Mouse (Mus musculus): ENCODE data around the gene Abhd13. TPM values are rescaled to one million over a fixed set of nuclear protein-coding genes. Genes with fewer than 3 reads are reported as not detected.
A peak's percentile ranks its signal among the peaks of the same experiment; 100 is the strongest.

The Abhd13 gene
- polyA plus RNA-seq, 1 experiment from 2014 or later: 13.8 TPM

GRCm38 (mm10) chr8:9977016-9977415, 491 bp upstream of the Abhd13 start:
- Histone ChIP-seq H3K36me3 (peaks cover 16% of the 10 kb centered on the region), H3K4me1 (replicated peaks) (peaks cover 43% of the 10 kb centered on the region), H3K9ac (replicated peaks) (no peak overlapping the region), H3K27ac (no peak overlapping the region; the same call in 1 of the 2 replicates), H3K4me2 (replicated peaks) (peak overlapping the region; percentile 74), H3K27me3 (no peaks in the 10 kb centered on the region), H3K4me3 (replicated peaks) (peak overlapping the region; percentile 93), H3K9me3 (no peaks in the 10 kb centered on the region)
- ATAC-seq: peak; percentile 7; the same call in 1 of the 2 replicates
- WGBS: 54% methylated on average over 15 of the region's 15 CpGs

GRCm38 (mm10) chr8:9978475-9979230, 1.1 kb downstream of the Abhd13 start:
- ATAC-seq: no peak
- Histone ChIP-seq H3K9me3 (no peaks in the 10 kb centered on the region), H3K36me3 (peaks cover 4% of the 10 kb centered on the region; the same call in 1 of the 2 replicates), H3K27ac (no peak overlapping the region), H3K4me3 (replicated peaks) (peak overlapping the region; percentile 93), H3K4me1 (replicated peaks) (peaks cover 43% of the 10 kb centered on the region), H3K4me2 (replicated peaks) (peak overlapping the region; percentile 74), H3K9ac (replicated peaks) (peak overlapping the region; percentile 96), H3K27me3 (no peaks in the 10 kb centered on the region)
- 63% methylated on average over 18 of the region's 18 CpGs for WGBS

GRCm38 (mm10) chr8:9979746-9980145, 2.2 kb downstream of the Abhd13 start:
- H3K9ac ChIP-seq (replicated peaks): no peak overlapping the region
- no peak overlapping the region for H3K27ac ChIP-seq
- ATAC-seq: no peak
- WGBS: 89% methylated on average over 1 of the region's 1 CpGs
- 0 out of 2 replicates have a peak, but pooled peaks cover 6% of the 10 kb centered on the region for H3K36me3 ChIP-seq
- no peak overlapping the region for H3K4me3 ChIP-seq (replicated peaks)
- no peak overlapping the region for H3K4me2 ChIP-seq (replicated peaks)
- H3K4me1 ChIP-seq (replicated peaks): peaks cover 43% of the 10 kb centered on the region
- H3K27me3 ChIP-seq: no peaks in the 10 kb centered on the region
- H3K9me3 ChIP-seq: no peaks in the 10 kb centered on the region

- no peak for ATAC-seq
- 0 out of 2 replicates have a peak, but pooled peaks cover 6% of the 10 kb centered on the region for H3K36me3 ChIP-seq
- H3K27ac ChIP-seq: no peak overlapping the region
- no peaks in the 10 kb centered on the region for H3K9me3 ChIP-seq
- no peak overlapping the region for H3K9ac ChIP-seq (replicated peaks)
- H3K4me3 ChIP-seq (replicated peaks): no peak overlapping the region
- H3K4me1 ChIP-seq (replicated peaks): peaks cover 39% of the 10 kb centered on the region
- no peaks in the 10 kb centered on the region for H3K27me3 ChIP-seq
- no peak overlapping the region for H3K4me2 ChIP-seq (replicated peaks)
Measured at GRCm38 (mm10) chr8:9980188-9980587, 2.7 kb downstream of the Abhd13 start.

- peaks cover 13% of the 10 kb centered on the region for H3K4me1 ChIP-seq (replicated peaks)
- no peaks in the 10 kb centered on the region for H3K36me3 ChIP-seq
- H3K27me3 ChIP-seq: peaks cover 23% of the 10 kb centered on the region
- ATAC-seq: no peak
- no peak overlapping the region for H3K9ac ChIP-seq (replicated peaks)
- WGBS: 78% methylated on average over 7 of the region's 7 CpGs
- H3K9me3 ChIP-seq: no peaks in the 10 kb centered on the region
- no peak overlapping the region for H3K27ac ChIP-seq
- H3K4me3 ChIP-seq (replicated peaks): no peak overlapping the region
- no peak overlapping the region for H3K4me2 ChIP-seq (replicated peaks)
Measured at GRCm38 (mm10) chr8:10004115-10004514, 26.6 kb downstream of the Abhd13 start.

- peak within 1 kb of the TSS; percentile 73 for H3K4me2 ChIP-seq (replicated peaks)
- no peak for ATAC-seq
- H3K27ac ChIP-seq: no peak within 1 kb of the TSS
- no peaks in the 10 kb centered on the region for H3K36me3 ChIP-seq
- H3K27me3 ChIP-seq: peaks cover 23% of the 10 kb centered on the region
- peak within 1 kb of the TSS; percentile 48 for H3K4me3 ChIP-seq (replicated peaks)
- H3K9ac ChIP-seq (replicated peaks): peak within 1 kb of the TSS; percentile 62
- H3K9me3 ChIP-seq: no peaks in the 10 kb centered on the region
- H3K4me1 ChIP-seq (replicated peaks): peaks cover 14% of the 10 kb centered on the region
- 77% methylated on average over 16 of the region's 16 CpGs for WGBS
Measured at GRCm38 (mm10) chr8:10006156-10006985, 28.9 kb downstream of the Abhd13 start, which contains the start of gene Tnfsf13b. TSS of gene Tnfsf13b (plus strand) at chr8:10006467.

- Histone ChIP-seq H3K4me1 (replicated peaks) (peaks cover 14% of the 10 kb centered on the region), H3K4me3 (replicated peaks) (peak overlapping the region; percentile 48), H3K36me3 (no peaks in the 10 kb centered on the region), H3K27me3 (peaks cover 23% of the 10 kb centered on the region), H3K27ac (no peak overlapping the region), H3K4me2 (replicated peaks) (peak overlapping the region; percentile 73), H3K9ac (replicated peaks) (peak overlapping the region; percentile 62), H3K9me3 (no peaks in the 10 kb centered on the region)
- ATAC-seq: peak; percentile 82
- whole genome bisulfite sequencing: 5% methylated on average over 29 of the region's 29 CpGs
Measured at GRCm38 (mm10) chr8:10006986-10007659, 29.6 kb downstream of the Abhd13 start.

GRCm38 (mm10) chr8:10007660-10008028, 30.1 kb downstream of the Abhd13 start:
- ATAC-seq: peak; percentile 38; the same call in 1 of the 2 replicates
- Histone ChIP-seq H3K36me3 (no peaks in the 10 kb centered on the region), H3K27me3 (peaks cover 23% of the 10 kb centered on the region), H3K4me2 (replicated peaks) (peak overlapping the region; percentile 73), H3K27ac (no peak overlapping the region), H3K9ac (replicated peaks) (no peak overlapping the region), H3K4me1 (replicated peaks) (peaks cover 14% of the 10 kb centered on the region), H3K4me3 (replicated peaks) (peak overlapping the region; percentile 48), H3K9me3 (no peaks in the 10 kb centered on the region)
- WGBS: 38% methylated on average over 6 of the region's 6 CpGs

- Histone ChIP-seq H3K4me1 (replicated peaks) (peaks cover 3% of the 10 kb centered on the region; the same call in 1 of the 2 replicates), H3K9me3 (no peaks in the 10 kb centered on the region), H3K27ac (no peak overlapping the region), H3K4me3 (replicated peaks) (no peak overlapping the region), H3K4me2 (replicated peaks) (no peak overlapping the region), H3K36me3 (no peaks in the 10 kb centered on the region), H3K27me3 (0 out of 2 replicates have a peak, but pooled peaks cover 6% of the 10 kb centered on the region), H3K9ac (replicated peaks) (no peak overlapping the region)
- ATAC-seq: no peak
- WGBS: 83% methylated on average over 1 of the region's 1 CpGs
Measured at GRCm38 (mm10) chr8:10016252-10016651, 38.7 kb downstream of the Abhd13 start.

GRCm38 (mm10) chr8:10017231-10017630, 39.7 kb downstream of the Abhd13 start:
- peaks cover 3% of the 10 kb centered on the region; the same call in 1 of the 2 replicates for H3K4me1 ChIP-seq (replicated peaks)
- no peaks in the 10 kb centered on the region for H3K36me3 ChIP-seq
- H3K9ac ChIP-seq (replicated peaks): no peak overlapping the region
- 0 out of 2 replicates have a peak, but pooled peaks cover 6% of the 10 kb centered on the region for H3K27me3 ChIP-seq
- H3K4me2 ChIP-seq (replicated peaks): no peak overlapping the region
- ATAC-seq: no peak
- WGBS: 55% methylated on average over 3 of the region's 3 CpGs
- H3K4me3 ChIP-seq (replicated peaks): no peak overlapping the region
- H3K9me3 ChIP-seq: no peaks in the 10 kb centered on the region
- H3K27ac ChIP-seq: no peak overlapping the region

GRCm38 (mm10) chr8:10030320-10031060, 53.0 kb downstream of the Abhd13 start:
- no peaks in the 10 kb centered on the region for H3K36me3 ChIP-seq
- H3K4me1 ChIP-seq (replicated peaks): peaks cover 5% of the 10 kb centered on the region
- no peak overlapping the region for H3K4me3 ChIP-seq (replicated peaks)
- H3K4me2 ChIP-seq (replicated peaks): no peak overlapping the region
- no peaks in the 10 kb centered on the region for H3K9me3 ChIP-seq
- no peak overlapping the region for H3K27ac ChIP-seq
- WGBS: 61% methylated on average over 8 of the region's 8 CpGs
- no peak overlapping the region for H3K9ac ChIP-seq (replicated peaks)
- no peaks in the 10 kb centered on the region for H3K27me3 ChIP-seq
- ATAC-seq: 0 out of 2 replicates have a peak, but pooled peaks have one; percentile 34

Measured in midbrain, embryonic 13.5 days (tissue).